Mouse (Mus musculus) sigmoid colon, adult 10 weeks (tissue): ENCODE measurements around the gene Vwa5a. TPM values are rescaled to one million over a fixed set of nuclear protein-coding genes. Genes with fewer than 3 reads are reported as not detected.

ENCODE experiments used
- polyA plus RNA-seq: library from polyadenylated mRNA; stranded (reverse); fragments of 350-450 nt; fragmentation: Illumina TruSeq; extraction: RNeasy Lipid Tissue Mini Kit (QIAGEN cat#74804); gene quantifications from one replicate; pipeline ENCODE4 v1.2.3, GENCODE M21; 2014; ENCODE audit warnings: low read depth, low replicate concordance

Vwa5a gene
- polyA plus RNA-seq, result 128 TPM

DNA sequence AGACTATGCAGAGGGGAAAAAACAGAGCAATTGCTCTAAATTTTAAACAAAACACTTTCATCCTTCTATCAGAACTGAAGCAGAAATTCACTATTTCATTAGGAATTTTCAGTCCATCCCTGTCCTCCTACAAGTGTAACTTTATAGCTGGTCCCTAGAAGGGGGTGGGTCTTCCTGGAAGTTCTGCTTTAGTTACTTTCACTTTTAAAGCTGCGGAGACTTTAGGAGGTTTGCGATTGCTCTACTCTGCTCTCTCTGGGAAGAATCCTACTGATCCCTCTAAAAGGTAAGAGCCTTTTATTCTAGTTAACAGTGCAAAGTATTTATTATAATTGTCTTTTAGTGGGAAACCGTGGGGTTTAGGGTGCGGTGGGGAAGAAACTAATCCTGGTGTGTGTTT is at the start of gene Vwa5a:
Vwa5a (plus strand) TSS at position 167 of the 400 bp plus-strand sequence.

DNA sequence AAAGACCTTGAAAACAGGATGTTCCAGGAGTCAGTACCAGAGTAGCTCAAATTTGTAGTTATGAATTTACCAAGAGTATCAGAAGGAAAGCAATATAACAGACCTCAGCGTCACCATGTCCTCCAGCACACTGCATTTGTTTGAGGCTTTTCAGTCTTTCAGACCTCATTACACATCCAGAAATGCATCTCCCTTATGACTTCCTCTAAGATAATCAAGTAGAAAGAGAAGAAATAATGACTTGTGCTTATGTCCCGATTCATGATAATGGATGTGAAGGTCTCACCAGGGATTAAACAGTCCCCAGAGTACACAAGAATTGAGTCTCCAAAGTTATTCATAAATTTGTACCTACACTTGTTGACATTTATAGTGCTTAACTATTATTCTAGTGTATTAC is 43.6 kb upstream of the Vwa5a start, which contains the start of gene Olfr918:
Olfr918 (minus strand) TSS at position 101 of the 400 bp plus-strand sequence.

DNA sequence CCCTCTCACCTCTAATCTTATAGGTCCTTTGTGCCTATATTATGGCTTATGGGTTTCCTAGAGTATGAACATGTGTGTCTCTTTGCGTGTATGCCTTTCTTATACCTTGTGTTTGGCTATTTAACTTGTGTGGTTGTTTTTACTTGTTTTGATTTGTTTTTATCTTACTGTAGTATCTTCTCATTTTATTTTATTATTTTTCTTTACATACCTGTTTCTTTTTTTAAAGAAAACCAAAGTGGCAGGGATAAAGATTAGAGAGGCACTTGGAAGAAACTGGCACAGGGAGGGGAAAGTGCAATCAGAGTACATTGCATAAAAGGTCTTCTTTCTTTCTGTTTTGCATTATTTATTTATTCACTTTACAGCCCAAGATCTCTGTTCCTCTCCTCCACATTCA is 33.9 kb downstream of the Vwa5a start, which contains the start of gene Olfr920:
Olfr920 (plus strand) TSS at position 301 of the 400 bp plus-strand sequence.

DNA sequence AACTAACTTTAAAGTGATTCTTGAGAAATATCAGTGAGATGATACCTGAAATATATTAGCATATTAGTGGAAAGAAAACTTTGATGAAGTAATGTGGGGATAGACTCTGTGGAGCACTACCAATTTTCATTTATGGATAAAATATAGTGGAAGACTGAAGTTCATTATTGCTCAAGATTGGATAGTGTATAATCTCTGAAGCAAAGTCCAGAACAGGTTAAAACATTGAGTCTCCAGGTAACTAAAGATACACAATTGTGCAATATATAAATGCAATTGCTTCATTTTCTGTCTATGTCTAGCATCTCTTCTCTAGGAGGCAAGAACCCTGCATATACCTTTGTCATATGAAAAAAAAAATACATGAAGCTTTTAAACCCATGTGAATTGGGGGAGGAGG is 54.7 kb downstream of the Vwa5a start, which contains the start of gene Olfr921:
Olfr921 (plus strand) TSS at position 301 of the 400 bp plus-strand sequence.

Other genes with a start within 250 kb of the Vwa5a start
- not detected for gene Olfr905, start 247.2 kb upstream of the Vwa5a start, polyA plus RNA-seq
- gene Olfr906, start 231.2 kb upstream of the Vwa5a start, polyA plus RNA-seq, result not detected
- not detected for gene Olfr907, start 222.5 kb upstream of the Vwa5a start, polyA plus RNA-seq
- gene Olfr911-ps1, start 196.7 kb upstream of the Vwa5a start, polyA plus RNA-seq, result not detected
- gene Olfr910, start 180.4 kb upstream of the Vwa5a start, polyA plus RNA-seq, result not detected
- gene Olfr912, start 138.1 kb upstream of the Vwa5a start, polyA plus RNA-seq, result not detected
- not detected for gene Olfr913, start 125.5 kb upstream of the Vwa5a start, polyA plus RNA-seq
- not detected for gene Olfr914, start 113.2 kb upstream of the Vwa5a start, polyA plus RNA-seq
- not detected for gene Olfr916, start 58.4 kb upstream of the Vwa5a start, polyA plus RNA-seq
- gene Olfr917, start 52.4 kb upstream of the Vwa5a start, polyA plus RNA-seq, result not detected
- not detected for gene Olfr918, start 43.7 kb upstream of the Vwa5a start, polyA plus RNA-seq
- gene Olfr919, start 14.6 kb upstream of the Vwa5a start, polyA plus RNA-seq, result not detected
- gene Olfr920, start 34.0 kb downstream of the Vwa5a start, polyA plus RNA-seq, result 2.1 TPM
- not detected for gene Olfr921, start 54.8 kb downstream of the Vwa5a start, polyA plus RNA-seq
- gene Olfr922, start 96.3 kb downstream of the Vwa5a start, polyA plus RNA-seq, result not detected
- not detected for gene Olfr923, start 108.3 kb downstream of the Vwa5a start, polyA plus RNA-seq
- gene Olfr924, start 126.2 kb downstream of the Vwa5a start, polyA plus RNA-seq, result not detected
- not detected for gene Olfr26, start 136.8 kb downstream of the Vwa5a start, polyA plus RNA-seq
- gene Olfr926, start 158.9 kb downstream of the Vwa5a start, polyA plus RNA-seq, result not detected
- gene Olfr930, start 211.5 kb downstream of the Vwa5a start, polyA plus RNA-seq, result not detected